Mouse (Mus musculus) heart, embryonic 16.5 days (tissue): Measurements from ENCODE around the gene Rnf222. TPM values are rescaled to one million over a fixed set of nuclear protein-coding genes. Genes with fewer than 3 reads are reported as not detected.
A peak's percentile ranks its signal among the peaks of the same experiment; 100 is the strongest.
"Not testable (repeated sequence)": the region's sequence is repeated elsewhere in the genome, so short reads cannot be mapped to it uniquely, and the experiment has no call there.

Source experiments
- ATAC-seq: fragments of 200-750 bp; cut with Nextera tagmentation; replicated peaks from 2 replicates; pipeline ENCODE4 v1.8.0; 2017; ENCODE audit warnings: moderate number of reproducible peaks; ENCODE audit not compliant: insufficient read depth, low FRiP score; ENCODE audit errors: extremely low read depth
- H3K27ac ChIP-seq: fragments of 300-500 bp; sonication (generic); 2 replicates; pipeline ENCODE4 v1.5.1; 2014; ENCODE audit warnings: mild to moderate bottlenecking, low read length, control low read depth, moderate library complexity
- H3K27me3 ChIP-seq: fragments of 300-500 bp; sonication (generic); 2 replicates; pipeline ENCODE4 v1.6.1; 2014; ENCODE audit warnings: low read length, mixed read lengths; ENCODE audit not compliant: control insufficient read depth, insufficient read depth
- H3K36me3 ChIP-seq: fragments of 300-500 bp; sonication (generic); 2 replicates; pipeline ENCODE4 v1.6.1; 2014; ENCODE audit not compliant: control insufficient read depth, insufficient read depth
- H3K4me1 ChIP-seq: fragments of 300-500 bp; sonication (generic); 2 replicates; pipeline ENCODE4 v1.6.1; 2014; ENCODE audit warnings: low read length, mixed read lengths; ENCODE audit not compliant: control insufficient read depth, insufficient read depth
- H3K4me2 ChIP-seq: fragments of 300-500 bp; sonication (generic); 2 replicates; pipeline ENCODE4 v1.6.1; 2014; ENCODE audit warnings: low read depth, mild to moderate bottlenecking, control low read depth, low read length
- H3K4me3 ChIP-seq: fragments of 300-500 bp; sonication (generic); 2 replicates; pipeline ENCODE4 v1.5.1; 2014; ENCODE audit warnings: mild to moderate bottlenecking, control low read depth, low read length
- H3K9ac ChIP-seq: fragments of 300-500 bp; sonication (generic); 2 replicates; pipeline ENCODE4 v1.6.1; 2014; ENCODE audit warnings: low read length, control low read depth
- H3K9me3 ChIP-seq: fragments of 300-500 bp; sonication (generic); replicated peaks from 2 replicates; pipeline ENCODE4 v1.6.1; 2016; ENCODE audit warnings: low read length; ENCODE audit not compliant: control insufficient read depth
- WGBS: fragments of 180-500 bp; shearing (Covaris S2); extraction: QIAGEN DNeasy Blood & Tissue Kit; methylation state at CpG from one replicate; pipeline ENCODE4 v1.1.7; 2014; 5-methylcytosine and 5-hydroxymethylcytosine counted together
- polyA plus RNA-seq: library from polyadenylated mRNA; unstranded; fragments of >200 nt; fragmentation: Nextera tagmentation; extraction: Ambion mirVana; gene quantifications from 2 replicates; pipeline ENCODE4 v1.2.1, GENCODE M21; 2015

The Rnf222 gene
- polyA plus RNA-seq, 1 experiment from 2014 or later = 0.13 TPM

DNA sequence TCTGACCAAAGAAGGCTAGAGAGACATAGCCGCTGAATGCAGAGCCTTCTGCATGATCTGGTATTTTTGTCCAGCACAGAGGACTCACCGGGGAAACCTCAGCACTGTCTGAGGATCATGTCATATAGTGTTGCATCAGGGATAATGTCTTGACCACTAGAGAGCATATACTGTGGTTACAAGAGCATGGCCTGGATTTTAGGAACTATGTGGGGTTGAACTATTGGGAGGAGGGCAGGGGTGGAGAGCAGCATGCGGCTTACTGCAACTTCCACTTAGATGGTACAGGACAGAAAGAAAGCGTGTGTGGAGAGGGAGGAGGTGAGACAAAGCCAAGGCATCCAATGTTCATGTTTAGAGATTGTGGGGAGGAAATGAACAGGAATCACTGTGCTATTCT is 26.2 kb downstream of the Rnf222 start:
- H3K9me3 ChIP-seq = no peaks in the 10 kb centered on the region
- H3K4me1 ChIP-seq = no peaks in the 10 kb centered on the region
- 87% methylated on average over 4 of the region's 4 CpGs for whole genome bisulfite sequencing
- no peak overlapping the region for H3K9ac ChIP-seq
- no peak overlapping the region for H3K27ac ChIP-seq
- no peak overlapping the region for H3K4me3 ChIP-seq
- no peaks in the 10 kb centered on the region for H3K36me3 ChIP-seq
- no peaks in the 10 kb centered on the region for H3K27me3 ChIP-seq
- no peak overlapping the region for H3K4me2 ChIP-seq
- ATAC-seq = no peak

DNA sequence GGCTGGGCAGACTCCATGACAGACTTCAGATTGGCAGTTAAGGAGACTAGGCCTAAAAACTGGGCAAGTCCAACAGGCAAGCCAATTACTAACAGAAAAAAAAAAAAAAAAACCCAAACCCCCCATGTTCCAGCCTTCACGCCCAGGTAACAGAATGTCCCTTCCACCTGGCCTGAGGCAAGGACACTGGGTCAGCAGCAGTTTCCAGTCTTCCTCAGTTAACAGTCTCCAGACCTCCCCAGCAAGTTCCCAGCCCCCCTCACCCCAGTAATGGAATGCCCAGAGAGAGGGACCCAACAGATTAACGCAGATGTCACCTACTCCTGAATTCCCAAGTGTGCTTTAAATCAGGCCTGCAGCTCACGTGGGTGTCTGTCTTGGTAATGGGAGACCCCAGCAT is 34.8 kb downstream of the Rnf222 start:
- H3K9ac ChIP-seq = no peak overlapping the region
- no peak for ATAC-seq
- H3K4me2 ChIP-seq = no peak overlapping the region
- no peaks in the 10 kb centered on the region for H3K9me3 ChIP-seq
- no peak overlapping the region for H3K4me3 ChIP-seq
- WGBS = 59% methylated on average over 3 of the region's 3 CpGs
- 0 out of 2 replicates have a peak, but pooled peaks cover 2% of the 10 kb centered on the region for H3K27me3 ChIP-seq
- no peaks in the 10 kb centered on the region for H3K36me3 ChIP-seq
- no peaks in the 10 kb centered on the region for H3K4me1 ChIP-seq
- H3K27ac ChIP-seq = no peak overlapping the region

DNA sequence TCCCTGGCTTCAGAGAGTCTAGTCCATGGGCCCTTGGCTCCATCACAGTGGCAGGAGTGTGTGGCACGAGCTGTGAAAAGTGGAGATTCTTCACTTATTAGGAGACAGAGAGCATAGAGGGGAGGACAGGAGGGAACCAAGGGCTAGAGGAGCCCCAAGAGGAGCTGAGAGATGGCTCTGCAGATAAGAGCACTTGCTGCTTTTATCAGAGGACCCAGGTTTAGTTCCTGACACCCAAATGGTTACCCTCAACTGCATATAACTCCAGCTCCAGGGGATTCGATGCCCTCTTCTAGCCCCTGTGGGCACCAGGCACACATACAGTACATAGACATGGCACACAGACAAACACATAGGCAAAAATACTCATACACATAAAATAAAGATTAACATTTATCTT is 36.4 kb downstream of the Rnf222 start:
- Histone ChIP-seq H3K9me3 (no peaks in the 10 kb centered on the region), H3K4me1 (no peaks in the 10 kb centered on the region), H3K27me3 (0 out of 2 replicates have a peak, but pooled peaks cover 2% of the 10 kb centered on the region), H3K4me3 (no peak overlapping the region), H3K9ac (no peak overlapping the region), H3K27ac (no peak overlapping the region), H3K36me3 (no peaks in the 10 kb centered on the region), H3K4me2 (no peak overlapping the region)
- WGBS = 81% methylated on average over 2 of the region's 2 CpGs
- ATAC-seq = no peak

DNA sequence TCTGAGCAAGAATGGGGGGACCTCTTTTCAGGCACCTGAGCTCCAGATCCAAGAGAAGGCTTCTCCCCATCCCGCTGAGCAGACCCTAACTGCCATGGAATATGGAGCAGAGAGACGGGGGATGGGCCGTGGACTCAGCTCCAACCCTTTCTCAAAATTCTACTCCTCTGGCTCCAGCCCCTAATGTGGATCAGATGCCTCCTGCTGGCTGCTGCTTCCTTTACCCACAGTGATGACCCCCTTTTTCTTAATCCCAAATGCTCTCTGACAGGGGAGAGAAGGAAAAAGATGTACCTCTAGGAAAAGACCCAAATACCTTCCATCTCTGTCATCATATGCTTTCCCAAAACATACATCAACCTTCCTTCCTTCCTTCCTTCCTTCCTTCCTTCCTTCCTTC is 38.6 kb downstream of the Rnf222 start, which contains the start of gene Odf4:
Gene Odf4 (minus strand): TSS at position 101 of the 400 bp plus-strand sequence.
- Histone ChIP-seq H3K4me1 (no peaks in the 10 kb centered on the region), H3K36me3 (no peaks in the 10 kb centered on the region), H3K27me3 (no peaks in the 10 kb centered on the region), H3K4me2 (no peak within 1 kb of the TSS), H3K9me3 (no peaks in the 10 kb centered on the region), H3K27ac (no peak within 1 kb of the TSS), H3K9ac (no peak within 1 kb of the TSS), H3K4me3 (no peak within 1 kb of the TSS)
- ATAC-seq = no peak
- WGBS = 73% methylated on average over 3 of the region's 3 CpGs

DNA sequence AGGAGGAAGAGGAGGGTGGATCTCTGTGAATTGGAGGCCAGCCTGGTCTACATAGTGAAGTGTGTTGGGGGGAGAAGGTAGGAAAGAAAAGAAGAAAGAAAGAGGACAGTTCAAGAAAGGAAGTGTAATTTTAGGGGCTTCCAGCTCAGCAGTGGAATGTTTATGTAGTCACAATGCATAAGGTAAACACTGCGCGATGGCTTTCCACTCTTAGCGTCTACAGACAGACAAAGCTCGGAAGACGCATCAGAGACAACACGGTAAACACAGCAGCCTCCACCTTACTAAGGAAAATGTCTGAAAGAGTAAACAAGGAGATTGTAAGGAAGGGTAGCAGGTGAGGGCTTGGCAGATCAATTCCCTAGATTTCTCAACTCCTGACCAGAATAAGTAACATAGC is 41.6 kb downstream of the Rnf222 start:
- Histone ChIP-seq H3K36me3 (no peaks in the 10 kb centered on the region), H3K27me3 (no peaks in the 10 kb centered on the region), H3K4me3 (no peak overlapping the region), H3K4me2 (no peak overlapping the region), H3K27ac (no peak overlapping the region), H3K9me3 (no peaks in the 10 kb centered on the region), H3K9ac (no peak overlapping the region), H3K4me1 (no peaks in the 10 kb centered on the region)
- 59% methylated on average over 6 of the region's 6 CpGs for WGBS
- no peak for ATAC-seq

DNA sequence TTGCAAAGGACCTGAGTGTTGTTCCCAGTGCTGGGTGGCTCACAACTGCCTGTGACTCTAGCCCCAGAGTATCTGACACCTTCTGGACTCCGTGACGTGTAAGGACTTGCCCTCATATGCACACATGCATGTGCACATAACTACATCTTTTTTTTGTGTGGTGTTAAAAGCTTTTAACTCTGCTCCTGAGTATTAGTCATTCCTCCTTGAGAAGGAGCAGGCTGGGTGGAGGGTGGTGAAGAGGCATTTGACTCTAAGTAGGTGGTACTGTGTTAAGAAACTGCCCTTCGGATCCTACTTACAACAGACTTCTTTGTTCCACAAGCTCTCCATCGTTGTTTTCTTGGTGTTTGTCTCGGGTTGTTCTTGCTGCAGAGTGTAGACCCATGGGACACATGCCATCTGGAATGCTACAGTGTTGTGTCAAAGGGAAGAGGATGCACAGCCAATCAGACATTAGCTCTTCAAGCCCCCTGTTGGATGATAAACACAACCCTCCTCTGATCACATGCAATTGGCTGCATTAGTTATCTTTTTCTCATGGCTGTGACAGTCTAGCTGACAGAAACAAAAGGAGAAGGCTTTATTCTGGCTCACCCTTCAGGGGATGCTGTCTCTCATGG is 45.6 kb downstream of the Rnf222 start:
- Histone ChIP-seq H3K4me2 (no peak overlapping the region), H3K27me3 (no peaks in the 10 kb centered on the region), H3K27ac (no peak overlapping the region), H3K36me3 (no peaks in the 10 kb centered on the region), H3K4me1 (no peaks in the 10 kb centered on the region; the same call in 1 of the 2 replicates), H3K9me3 (no peaks in the 10 kb centered on the region), H3K4me3 (no peak overlapping the region), H3K9ac (no peak overlapping the region)
- WGBS = 63% methylated on average over 5 of the region's 5 CpGs
- ATAC-seq = no peak

DNA sequence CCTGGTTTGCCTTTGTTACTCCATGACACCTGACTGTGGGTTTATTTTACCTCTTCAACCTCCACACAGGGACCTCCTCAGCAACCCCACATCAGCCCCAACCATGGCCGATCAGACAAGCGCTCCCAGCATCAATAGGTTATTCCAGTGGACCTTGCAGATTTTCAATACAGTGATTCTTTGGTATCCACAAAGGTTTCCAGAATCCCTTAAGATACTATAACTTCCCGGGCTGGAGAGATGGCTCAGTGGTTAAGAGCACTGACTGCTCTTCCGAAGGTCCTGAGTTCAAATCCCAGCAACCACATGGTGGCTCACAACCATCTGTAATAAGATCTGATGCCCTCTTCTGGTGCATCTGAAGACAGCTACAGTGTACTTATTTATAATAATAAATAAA is 48.6 kb downstream of the Rnf222 start:
- not testable (repeated sequence) for H3K27ac ChIP-seq, H3K4me2 ChIP-seq, H3K27me3 ChIP-seq, H3K36me3 ChIP-seq, H3K4me1 ChIP-seq, H3K4me3 ChIP-seq, ATAC-seq, H3K9me3 ChIP-seq, H3K9ac ChIP-seq
- WGBS = 81% methylated on average over 4 of the region's 4 CpGs

DNA sequence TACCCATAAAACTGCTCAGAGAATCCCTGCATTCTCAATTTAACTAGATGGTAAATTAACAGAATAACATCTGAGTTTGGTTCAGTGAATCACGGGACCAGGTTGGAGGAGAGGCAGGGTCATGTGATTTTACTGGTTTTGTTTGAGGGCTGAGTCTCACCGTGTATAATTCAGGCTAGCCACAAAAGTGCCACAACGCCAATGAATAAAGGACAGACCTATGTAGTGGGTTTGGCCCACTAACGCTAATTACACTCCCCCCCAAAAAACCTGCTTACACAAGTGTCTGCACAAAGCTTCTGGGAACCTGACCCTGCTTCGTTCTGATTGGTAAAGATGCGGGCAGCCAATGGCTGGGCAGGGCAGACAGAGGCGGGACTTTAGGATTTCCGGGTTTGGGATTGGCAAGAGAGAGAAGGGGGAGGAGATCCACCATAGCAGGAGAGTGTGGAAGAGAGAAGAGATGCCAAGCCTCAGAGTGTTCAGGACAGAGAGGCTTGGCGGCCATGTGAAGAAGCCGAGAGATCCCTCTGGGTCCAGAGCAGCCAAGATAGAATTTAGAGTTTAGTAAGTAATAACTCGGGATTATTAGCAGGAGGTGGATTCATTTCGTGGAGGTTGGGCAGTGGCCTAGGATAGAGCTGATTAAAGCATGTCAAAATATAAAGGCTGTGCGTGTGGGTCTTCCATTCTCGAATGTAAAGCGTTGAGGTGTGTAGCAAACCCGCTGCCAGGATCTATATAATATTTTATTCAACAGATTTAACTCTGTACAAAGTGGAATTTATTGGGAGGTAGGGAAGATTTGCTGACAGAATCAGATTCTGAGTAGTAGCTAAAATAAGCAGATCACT is 51.3 kb downstream of the Rnf222 start:
- WGBS = 2% methylated on average over 16 of the region's 16 CpGs

DNA sequence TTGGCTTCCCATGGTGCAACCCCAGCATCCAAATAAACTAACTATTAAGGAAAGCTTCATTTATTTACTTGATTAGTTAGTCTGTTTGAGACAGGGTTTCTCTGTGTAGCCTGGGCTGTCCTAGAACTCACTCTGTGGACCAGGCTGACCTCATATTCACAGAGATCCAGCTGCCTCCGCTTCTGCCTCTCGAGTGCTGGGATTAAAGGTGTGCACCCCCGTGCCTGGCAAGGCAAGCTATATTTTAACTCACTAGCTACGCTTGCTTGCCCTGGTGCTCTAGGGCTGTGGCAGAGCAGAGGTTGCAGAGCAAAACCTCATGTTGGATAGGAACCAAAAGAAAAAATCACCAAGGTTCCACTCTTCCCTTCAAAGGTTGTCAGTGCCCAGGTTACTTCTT is 52.2 kb downstream of the Rnf222 start:
- Histone ChIP-seq H3K9ac (peak overlapping the region; percentile 71), H3K4me2 (peak overlapping the region; percentile 67), H3K4me3 (peak overlapping the region; percentile 61), H3K36me3 (peaks cover 3% of the 10 kb centered on the region; the same call in 1 of the 2 replicates), H3K27me3 (no peaks in the 10 kb centered on the region), H3K9me3 (no peaks in the 10 kb centered on the region), H3K4me1 (peaks cover 3% of the 10 kb centered on the region), H3K27ac (no peak overlapping the region)
- ATAC-seq = no peak
- WGBS = 60% methylated on average over 4 of the region's 4 CpGs

More for the DNA sequence above, 51.3 kb downstream of the Rnf222 start:
- H3K4me1 ChIP-seq = peaks cover 3% of the 10 kb centered on the region
- H3K27ac ChIP-seq = peak overlapping the region; percentile 69
- H3K4me2 ChIP-seq = peak overlapping the region; percentile 67
- peak overlapping the region; percentile 71 for H3K9ac ChIP-seq
- peak; percentile 98 for ATAC-seq
- peaks cover 3% of the 10 kb centered on the region; the same call in 1 of the 2 replicates for H3K36me3 ChIP-seq
- H3K4me3 ChIP-seq = peak overlapping the region; percentile 61
- no peaks in the 10 kb centered on the region for H3K9me3 ChIP-seq
- no peaks in the 10 kb centered on the region for H3K27me3 ChIP-seq
